Mouse (Mus musculus) midbrain, embryonic 14.5 days (tissue): ENCODE measurements at regions not wholly inside any gene's neighbourhood (a gene's known extent, or its start where the extent isn't known, plus 50 kb on each side); places are given as distances from the start of the nearest gene placed in this dataset.

Source experiments
- ATAC-seq: fragments of 200-750 bp; cut with Nextera tagmentation; 2 replicates; pipeline ENCODE4 v1.8.0; 2017; ENCODE audit warnings: moderate number of reproducible peaks, moderate library complexity; ENCODE audit not compliant: low FRiP score, low TSS enrichment
- DNase-seq: peaks from one replicate; pipeline ENCODE4 v3.0.0-alpha.2; 2015
- H3K27ac ChIP-seq: fragments of 300-500 bp; sonication (generic); replicated peaks from 2 replicates; pipeline ENCODE4 v1.5.1; 2014; ENCODE audit warnings: mild to moderate bottlenecking, low read depth, low read length, moderate library complexity
- H3K27me3 ChIP-seq: fragments of 300-500 bp; sonication (generic); 2 replicates; pipeline ENCODE4 v1.6.1; 2014; ENCODE audit warnings: low read length, control low read depth, mixed read lengths; ENCODE audit not compliant: control insufficient read depth, insufficient read depth
- H3K36me3 ChIP-seq: fragments of 300-500 bp; sonication (generic); 2 replicates; pipeline ENCODE4 v1.6.1; 2014; ENCODE audit warnings: low read length, control low read depth; ENCODE audit not compliant: control insufficient read depth, insufficient read depth
- H3K4me1 ChIP-seq: fragments of 300-500 bp; sonication (generic); 2 replicates; pipeline ENCODE4 v1.6.1; 2014; ENCODE audit warnings: mild to moderate bottlenecking, antibody characterized with exemption, low read length, control low read depth; ENCODE audit not compliant: control insufficient read depth, insufficient read depth
- H3K4me2 ChIP-seq: fragments of 300-500 bp; sonication (generic); 2 replicates; pipeline ENCODE4 v1.6.1; 2014; ENCODE audit warnings: mild to moderate bottlenecking, low read length, moderate library complexity
- H3K4me3 ChIP-seq: fragments of 300-500 bp; sonication (generic); replicated peaks from 2 replicates; pipeline ENCODE4 v1.5.1; 2014; ENCODE audit warnings: low read depth, low read length
- H3K9ac ChIP-seq: fragments of 300-500 bp; sonication (generic); replicated peaks from 2 replicates; pipeline ENCODE4 v1.6.1; 2014; ENCODE audit warnings: mild to moderate bottlenecking, low read length, moderate library complexity
- H3K9me3 ChIP-seq: fragments of 300-500 bp; sonication (generic); 2 replicates; pipeline ENCODE4 v1.6.1; 2016; ENCODE audit warnings: low read length, control low read depth, mixed read lengths; ENCODE audit not compliant: control insufficient read depth
- WGBS: fragments of 180-500 bp; shearing (Covaris S2); extraction: QIAGEN DNeasy Blood & Tissue Kit; methylation state at CpG from one replicate; pipeline ENCODE4 v1.1.7; 2014; 5-methylcytosine and 5-hydroxymethylcytosine counted together

DNA sequence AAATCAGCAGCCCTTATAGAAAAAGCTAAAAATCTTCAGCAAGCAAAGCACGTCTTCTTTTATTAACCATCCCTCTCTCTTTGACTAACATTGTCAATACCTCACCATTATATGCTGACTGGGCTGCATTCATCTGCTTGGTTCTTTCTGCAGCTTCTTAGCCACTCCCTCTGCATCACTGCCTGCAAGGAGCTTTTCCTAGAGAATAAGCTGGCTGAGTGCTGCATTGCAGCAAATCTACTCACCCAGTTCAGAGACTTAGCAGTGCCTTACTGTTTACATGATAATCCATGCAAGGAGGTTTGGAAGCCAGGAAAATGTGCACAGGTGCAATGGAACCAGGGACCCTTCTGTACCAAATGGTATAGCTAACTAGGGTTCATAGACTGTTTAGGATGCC is 175.9 kb downstream of the Rad51ap2 start:
- Histone ChIP-seq H3K9me3 (no peaks in the 10 kb centered on the region), H3K4me1 (no peaks in the 10 kb centered on the region), H3K4me3 (no peak overlapping the region), H3K9ac (no peak overlapping the region), H3K27ac (no peak overlapping the region), H3K36me3 (no peaks in the 10 kb centered on the region), H3K27me3 (no peaks in the 10 kb centered on the region), H3K4me2 (no peak overlapping the region)
- peak; percentile 26 for DNase-seq
- 53% methylated on average over 1 of the region's 1 CpGs for WGBS
- no peak for ATAC-seq

- ATAC-seq (no peak), DNase-seq (no peak)
- Histone ChIP-seq H3K9me3 (no peaks in the 10 kb centered on the region), H3K9ac (no peak overlapping the region), H3K4me1 (no peaks in the 10 kb centered on the region), H3K27ac (no peak overlapping the region), H3K27me3 (no peaks in the 10 kb centered on the region), H3K36me3 (no peaks in the 10 kb centered on the region), H3K4me2 (no peak overlapping the region), H3K4me3 (no peak overlapping the region)
- 79% methylated on average over 3 of the region's 3 CpGs for WGBS
Observed at GRCm38 (mm10) chr12:11673281-11673680, 217.4 kb downstream of the Rad51ap2 start.

GRCm38 (mm10) chr12:11694797-11695196 is 238.9 kb downstream of the Rad51ap2 start:
- H3K27me3 ChIP-seq: no peaks in the 10 kb centered on the region
- no peak overlapping the region for H3K27ac ChIP-seq
- H3K9ac ChIP-seq: no peak overlapping the region
- H3K4me2 ChIP-seq: no peak overlapping the region
- H3K4me1 ChIP-seq: no peaks in the 10 kb centered on the region
- no peak overlapping the region for H3K4me3 ChIP-seq
- ATAC-seq (no peak), DNase-seq (no peak)
- H3K36me3 ChIP-seq: no peaks in the 10 kb centered on the region
- H3K9me3 ChIP-seq: 0 out of 2 replicates have a peak, but pooled peaks cover 4% of the 10 kb centered on the region
- 82% methylated on average over 3 of the region's 3 CpGs for WGBS

GRCm38 (mm10) chr12:11708879-11709602 is 253.2 kb downstream of the Rad51ap2 start:
- H3K36me3 ChIP-seq: no peaks in the 10 kb centered on the region
- H3K9ac ChIP-seq: no peak overlapping the region
- ATAC-seq (no peak), DNase-seq (peak; percentile 24)
- no peaks in the 10 kb centered on the region for H3K27me3 ChIP-seq
- no peaks in the 10 kb centered on the region for H3K4me1 ChIP-seq
- H3K9me3 ChIP-seq: no peaks in the 10 kb centered on the region
- 81% methylated on average over 2 of the region's 2 CpGs for WGBS
- no peak overlapping the region for H3K27ac ChIP-seq
- no peak overlapping the region for H3K4me3 ChIP-seq
- H3K4me2 ChIP-seq: no peak overlapping the region

DNA sequence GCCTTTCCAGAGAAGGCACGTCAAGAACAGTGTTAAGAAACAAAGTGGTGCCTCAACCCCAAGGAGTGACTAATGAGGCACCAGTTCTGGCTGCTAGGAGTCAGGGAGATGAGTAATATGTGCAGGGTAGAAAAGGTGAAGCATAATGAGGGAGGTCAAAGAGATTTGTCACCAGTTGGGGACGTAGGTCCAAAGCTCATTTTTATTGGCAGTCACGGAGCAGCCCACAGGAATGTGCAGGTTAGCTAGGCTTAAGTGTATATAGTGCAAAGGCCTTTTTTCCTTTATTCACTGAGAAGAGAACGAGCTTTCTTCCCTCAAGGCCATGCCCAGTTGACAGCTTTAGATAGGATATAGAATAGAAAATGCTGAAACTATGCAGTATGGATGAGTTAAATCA is 261.8 kb downstream of the Rad51ap2 start:
- no peaks in the 10 kb centered on the region for H3K9me3 ChIP-seq
- no peak overlapping the region for H3K27ac ChIP-seq
- no peaks in the 10 kb centered on the region for H3K36me3 ChIP-seq
- H3K4me1 ChIP-seq: no peaks in the 10 kb centered on the region
- no peaks in the 10 kb centered on the region for H3K27me3 ChIP-seq
- no peak overlapping the region for H3K9ac ChIP-seq
- no peak overlapping the region for H3K4me2 ChIP-seq
- no peak overlapping the region for H3K4me3 ChIP-seq
- DNase-seq (no peak), ATAC-seq (no peak)
- 82% methylated on average over 4 of the region's 4 CpGs for WGBS

- no peaks in the 10 kb centered on the region for H3K4me1 ChIP-seq
- H3K4me3 ChIP-seq: no peak overlapping the region
- no peaks in the 10 kb centered on the region for H3K27me3 ChIP-seq
- H3K36me3 ChIP-seq: no peaks in the 10 kb centered on the region
- no peaks in the 10 kb centered on the region for H3K9me3 ChIP-seq
- H3K27ac ChIP-seq: no peak overlapping the region
- WGBS: 85% methylated on average over 2 of the region's 2 CpGs
- no peak overlapping the region for H3K4me2 ChIP-seq
- DNase-seq (no peak), ATAC-seq (no peak)
- H3K9ac ChIP-seq: no peak overlapping the region
Observed at GRCm38 (mm10) chr12:11751471-11751870, 295.6 kb downstream of the Rad51ap2 start.

- Histone ChIP-seq H3K9me3 (no peaks in the 10 kb centered on the region), H3K4me2 (no peak overlapping the region), H3K9ac (no peak overlapping the region), H3K4me1 (no peaks in the 10 kb centered on the region), H3K27me3 (no peaks in the 10 kb centered on the region), H3K27ac (no peak overlapping the region), H3K4me3 (no peak overlapping the region), H3K36me3 (no peaks in the 10 kb centered on the region)
- no peak for DNase-seq
- ATAC-seq: no peak
Observed at GRCm38 (mm10) chr12:11754184-11754907, 298.5 kb downstream of the Rad51ap2 start.

DNA sequence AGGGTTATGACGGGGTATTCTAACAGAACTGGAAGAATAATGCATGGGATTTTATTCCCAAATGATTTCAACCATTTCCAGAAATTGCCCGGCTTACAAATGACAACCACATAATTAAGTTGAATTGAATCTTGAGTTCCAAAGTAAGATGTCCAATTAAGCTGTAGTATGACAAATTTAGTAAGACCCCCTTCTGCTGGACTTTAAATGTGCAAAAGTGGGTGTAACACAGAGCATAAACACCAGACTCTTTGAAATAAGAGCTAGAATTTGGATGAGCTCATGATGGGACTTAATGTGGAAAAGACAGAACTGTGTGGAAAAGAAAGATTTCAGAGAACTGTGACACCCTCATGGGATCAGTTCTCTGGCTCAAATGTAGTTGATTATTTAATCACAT is 346.4 kb downstream of the Rad51ap2 start:
- H3K27ac ChIP-seq: no peak overlapping the region
- H3K4me3 ChIP-seq: no peak overlapping the region
- no peak overlapping the region for H3K9ac ChIP-seq
- H3K4me2 ChIP-seq: no peak overlapping the region
- 75% methylated on average over 2 of the region's 2 CpGs for WGBS
- ATAC-seq (no peak), DNase-seq (no peak)
- no peaks in the 10 kb centered on the region for H3K9me3 ChIP-seq
- H3K36me3 ChIP-seq: no peaks in the 10 kb centered on the region
- no peaks in the 10 kb centered on the region for H3K4me1 ChIP-seq
- no peaks in the 10 kb centered on the region for H3K27me3 ChIP-seq

GRCm38 (mm10) chr12:11803162-11803561 is 347.3 kb downstream of the Rad51ap2 start:
- Histone ChIP-seq H3K4me2 (no peak overlapping the region), H3K9me3 (no peaks in the 10 kb centered on the region), H3K9ac (no peak overlapping the region), H3K4me3 (no peak overlapping the region), H3K27ac (no peak overlapping the region), H3K36me3 (no peaks in the 10 kb centered on the region), H3K27me3 (no peaks in the 10 kb centered on the region), H3K4me1 (no peaks in the 10 kb centered on the region)
- WGBS: 89% methylated on average over 1 of the region's 1 CpGs
- no peak for ATAC-seq
- no peak for DNase-seq
